Mouse (Mus musculus) ES-E14 (cell line): ENCODE results near the gene Galm.

ENCODE experiments used
- CHD2 ChIP-seq: IDR thresholded peaks from 2 replicates; pipeline ENCODE4 v1.6.1; 2014; ENCODE audit warnings: mild to moderate bottlenecking, low read depth, low read length, inconsistent platforms
- MAFK ChIP-seq: IDR thresholded peaks from 2 replicates; pipeline ENCODE4 v1.6.1; 2014; ENCODE audit warnings: mild to moderate bottlenecking, low read depth, low read length, inconsistent platforms; ENCODE audit not compliant: insufficient read depth
- ZC3H11A ChIP-seq: IDR thresholded peaks from 2 replicates; pipeline ENCODE4 v1.6.1; 2012; ENCODE audit warnings: low read depth, mild to moderate bottlenecking, inconsistent platforms, low read length, borderline replicate concordance
- ZNF384 ChIP-seq: IDR thresholded peaks from 2 replicates; pipeline ENCODE4 v1.6.1; 2012; ENCODE audit warnings: low read depth, low read length, inconsistent platforms

GRCm38 (mm10) chr17:80130718-80131430 is 3.6 kb downstream of the Galm start:
- TF ChIP-seq ZC3H11A (no peak), ZNF384 (no peak), CHD2 (no peak), MAFK (no peak)
